Mouse (Mus musculus) midbrain, embryonic 14.5 days (tissue): ENCODE measurements around the gene Fryl. TPM values are rescaled to one million over a fixed set of nuclear protein-coding genes. Genes with fewer than 3 reads are reported as not detected.

ENCODE experiments used
- ATAC-seq: fragments of 200-750 bp; cut with Nextera tagmentation; 2 replicates; pipeline ENCODE4 v1.8.0; 2017; ENCODE audit warnings: moderate number of reproducible peaks, moderate library complexity; ENCODE audit not compliant: low FRiP score, low TSS enrichment
- DNase-seq: peaks from one replicate; pipeline ENCODE4 v3.0.0-alpha.2; 2015
- H3K27ac ChIP-seq: fragments of 300-500 bp; sonication (generic); replicated peaks from 2 replicates; pipeline ENCODE4 v1.5.1; 2014; ENCODE audit warnings: mild to moderate bottlenecking, low read depth, low read length, moderate library complexity
- H3K27me3 ChIP-seq: fragments of 300-500 bp; sonication (generic); 2 replicates; pipeline ENCODE4 v1.6.1; 2014; ENCODE audit warnings: low read length, control low read depth, mixed read lengths; ENCODE audit not compliant: control insufficient read depth, insufficient read depth
- H3K36me3 ChIP-seq: fragments of 300-500 bp; sonication (generic); 2 replicates; pipeline ENCODE4 v1.6.1; 2014; ENCODE audit warnings: low read length, control low read depth; ENCODE audit not compliant: control insufficient read depth, insufficient read depth
- H3K4me1 ChIP-seq: fragments of 300-500 bp; sonication (generic); 2 replicates; pipeline ENCODE4 v1.6.1; 2014; ENCODE audit warnings: mild to moderate bottlenecking, antibody characterized with exemption, low read length, control low read depth; ENCODE audit not compliant: control insufficient read depth, insufficient read depth
- H3K4me2 ChIP-seq: fragments of 300-500 bp; sonication (generic); 2 replicates; pipeline ENCODE4 v1.6.1; 2014; ENCODE audit warnings: mild to moderate bottlenecking, low read length, moderate library complexity
- H3K4me3 ChIP-seq: fragments of 300-500 bp; sonication (generic); replicated peaks from 2 replicates; pipeline ENCODE4 v1.5.1; 2014; ENCODE audit warnings: low read depth, low read length
- H3K9ac ChIP-seq: fragments of 300-500 bp; sonication (generic); replicated peaks from 2 replicates; pipeline ENCODE4 v1.6.1; 2014; ENCODE audit warnings: mild to moderate bottlenecking, low read length, moderate library complexity
- H3K9me3 ChIP-seq: fragments of 300-500 bp; sonication (generic); 2 replicates; pipeline ENCODE4 v1.6.1; 2016; ENCODE audit warnings: low read length, control low read depth, mixed read lengths; ENCODE audit not compliant: control insufficient read depth
- WGBS: fragments of 180-500 bp; shearing (Covaris S2); extraction: QIAGEN DNeasy Blood & Tissue Kit; methylation state at CpG from one replicate; pipeline ENCODE4 v1.1.7; 2014; 5-methylcytosine and 5-hydroxymethylcytosine counted together
- polyA plus RNA-seq: library from polyadenylated mRNA; unstranded; fragments of >200 nt; fragmentation: Nextera tagmentation; extraction: Ambion mirVana; gene quantifications from 2 replicates; pipeline ENCODE4 v1.2.1, GENCODE M21; 2014

Fryl gene
- polyA plus RNA-seq, 1 experiment from 2014 or later, result 48.5 TPM

- WGBS, result 56% methylated on average over 4 of the region's 4 CpGs
- no peak for ATAC-seq
- no peak overlapping the region for H3K4me2 ChIP-seq
- H3K27me3 ChIP-seq, result no peaks in the 10 kb centered on the region
- H3K27ac ChIP-seq, result no peak overlapping the region
- no peaks in the 10 kb centered on the region for H3K4me1 ChIP-seq
- no peak overlapping the region for H3K9ac ChIP-seq
- DNase-seq, result no peak
- H3K4me3 ChIP-seq, result no peak overlapping the region
- no peaks in the 10 kb centered on the region for H3K36me3 ChIP-seq
- no peaks in the 10 kb centered on the region for H3K9me3 ChIP-seq
Measured at GRCm38 (mm10) chr5:73176294-73176693, 80.1 kb downstream of the Fryl start.

- H3K27ac ChIP-seq, result no peak overlapping the region
- 89% methylated on average over 12 of the region's 12 CpGs for WGBS
- no peak for DNase-seq
- ATAC-seq, result no peak
- no peak overlapping the region for H3K4me3 ChIP-seq
- no peak overlapping the region for H3K4me2 ChIP-seq
- no peaks in the 10 kb centered on the region for H3K27me3 ChIP-seq
- no peak overlapping the region for H3K9ac ChIP-seq
- H3K4me1 ChIP-seq, result no peaks in the 10 kb centered on the region
- no peaks in the 10 kb centered on the region for H3K9me3 ChIP-seq
- H3K36me3 ChIP-seq, result no peaks in the 10 kb centered on the region
Measured at GRCm38 (mm10) chr5:73175377-73176147, 80.9 kb downstream of the Fryl start.

GRCm38 (mm10) chr5:73171876-73172480 lies 84.4 kb downstream of the Fryl start:
- H3K27me3 ChIP-seq, result no peaks in the 10 kb centered on the region
- no peak overlapping the region for H3K27ac ChIP-seq
- no peak overlapping the region for H3K9ac ChIP-seq
- 72% methylated on average over 12 of the region's 12 CpGs for WGBS
- peaks cover 15% of the 10 kb centered on the region for H3K4me1 ChIP-seq
- no peak overlapping the region for H3K4me3 ChIP-seq
- no peaks in the 10 kb centered on the region for H3K36me3 ChIP-seq
- no peak overlapping the region for H3K4me2 ChIP-seq
- DNase-seq (no peak), ATAC-seq (no peak)
- no peaks in the 10 kb centered on the region for H3K9me3 ChIP-seq

- Histone ChIP-seq H3K27ac (no peak overlapping the region), H3K4me1 (peaks cover 20% of the 10 kb centered on the region), H3K27me3 (no peaks in the 10 kb centered on the region), H3K9ac (no peak overlapping the region), H3K9me3 (no peaks in the 10 kb centered on the region), H3K4me3 (no peak overlapping the region), H3K36me3 (no peaks in the 10 kb centered on the region), H3K4me2 (no peak overlapping the region)
- ATAC-seq, result 0 out of 2 replicates have a peak, but pooled peaks have one; percentile 37
- 29% methylated on average over 1 of the region's 1 CpGs for WGBS
- DNase-seq, result peak; percentile 57
Measured at GRCm38 (mm10) chr5:73171203-73171602, 85.2 kb downstream of the Fryl start.

- ATAC-seq (no peak), DNase-seq (peak; percentile 38)
- peak overlapping the region; percentile 28; the same call in 1 of the 2 replicates for H3K4me2 ChIP-seq
Measured at GRCm38 (mm10) chr5:73168769-73169272, 87.6 kb downstream of the Fryl start.

GRCm38 (mm10) chr5:73167976-73168768 lies 88.2 kb downstream of the Fryl start:
- peak; percentile 17; the same call in 1 of the 2 replicates for ATAC-seq
- WGBS, result 60% methylated on average over 18 of the region's 18 CpGs
- no peak overlapping the region for H3K4me3 ChIP-seq
- peak overlapping the region; percentile 28 for H3K4me2 ChIP-seq
- H3K27ac ChIP-seq, result peak overlapping the region; percentile 63; the same call in 1 of the 2 replicates
- H3K9ac ChIP-seq, result no peak overlapping the region
- H3K36me3 ChIP-seq, result no peaks in the 10 kb centered on the region
- H3K4me1 ChIP-seq, result peaks cover 27% of the 10 kb centered on the region
- H3K27me3 ChIP-seq, result no peaks in the 10 kb centered on the region
- peak; percentile 66 for DNase-seq
- no peaks in the 10 kb centered on the region for H3K9me3 ChIP-seq

More at GRCm38 (mm10) chr5:73168769-73169272, 87.6 kb downstream of the Fryl start:
- H3K27me3 ChIP-seq, result no peaks in the 10 kb centered on the region
- WGBS, result 51% methylated on average over 5 of the region's 5 CpGs
- H3K4me3 ChIP-seq, result no peak overlapping the region
- H3K4me1 ChIP-seq, result peaks cover 23% of the 10 kb centered on the region
- no peak overlapping the region for H3K27ac ChIP-seq
- no peak overlapping the region for H3K9ac ChIP-seq
- no peaks in the 10 kb centered on the region for H3K36me3 ChIP-seq
- no peaks in the 10 kb centered on the region for H3K9me3 ChIP-seq

- H3K27me3 ChIP-seq, result no peaks in the 10 kb centered on the region
- H3K4me2 ChIP-seq, result no peak overlapping the region
- WGBS, result 13% methylated on average over 6 of the region's 6 CpGs
- H3K4me1 ChIP-seq, result peaks cover 27% of the 10 kb centered on the region
- H3K4me3 ChIP-seq, result no peak overlapping the region
- H3K9ac ChIP-seq, result no peak overlapping the region
- H3K27ac ChIP-seq, result no peak overlapping the region
- no peaks in the 10 kb centered on the region for H3K36me3 ChIP-seq
- ATAC-seq (no peak), DNase-seq (peak; percentile 50)
- H3K9me3 ChIP-seq, result no peaks in the 10 kb centered on the region
Measured at GRCm38 (mm10) chr5:73163970-73164369, 92.4 kb downstream of the Fryl start.

- Histone ChIP-seq H3K9ac (no peak overlapping the region), H3K27ac (no peak overlapping the region), H3K27me3 (no peaks in the 10 kb centered on the region), H3K4me3 (no peak overlapping the region), H3K9me3 (no peaks in the 10 kb centered on the region), H3K4me1 (peaks cover 16% of the 10 kb centered on the region; the same call in 1 of the 2 replicates), H3K36me3 (no peaks in the 10 kb centered on the region), H3K4me2 (no peak overlapping the region)
- WGBS, result 85% methylated on average over 2 of the region's 2 CpGs
- no peak for ATAC-seq
- DNase-seq, result no peak
Measured at GRCm38 (mm10) chr5:73162492-73162891, 93.9 kb downstream of the Fryl start.
